10 mouse cellular contexts compared by ENCODE assay signal in genomic region chr4:83051176-83051575, GRCm38 (mm10). TPM values are rescaled to one million over a fixed set of nuclear protein-coding genes. Genes with fewer than 3 reads are reported as not detected.
DNase-seq lines count a peak whose midpoint lies in the region; ATAC-seq lines count a peak whose summit lies in the region.
"Had no signal": no experiment of that assay in that cellular context is flagged by ENCODE, and none has a peak within 500 bp of the region (broad histone marks: within the 10 kb centered on the region; RNA-seq: fewer than 3 reads in every experiment).

No protein-coding gene starts in this region.

- H3K36me3 ChIP-seq in heart, embryonic 12.5 days: no peaks in the 10 kb centered on the region
- H3K36me3 ChIP-seq in forebrain, embryonic 16.5 days (ENCODE audit: control insufficient read depth, insufficient read depth): no peaks in the 10 kb centered on the region
- H3K36me3 ChIP-seq in liver, embryonic 13.5 days: no peaks in the 10 kb centered on the region

- peak overlapping the region; percentile 59 for H3K27ac ChIP-seq in heart, embryonic 12.5 days (ENCODE audit: poor library complexity, severe bottlenecking)
- no peak overlapping the region for H3K27ac ChIP-seq in forebrain, embryonic 16.5 days (ENCODE audit: low read length)
- no peak overlapping the region for H3K27ac ChIP-seq in liver, embryonic 13.5 days

- peak overlapping the region; percentile 83 for H3K4me2 ChIP-seq in heart, embryonic 12.5 days
- peak overlapping the region; percentile 46; the same call in 1 of the 2 replicates for H3K4me2 ChIP-seq in forebrain, embryonic 16.5 days (ENCODE audit: low read length)
- peak overlapping the region; percentile 29; the same call in 1 of the 2 replicates for H3K4me2 ChIP-seq in liver, embryonic 13.5 days

- 9% methylated on average over 8 of the region's 8 CpGs for WGBS in heart, embryonic 12.5 days
- 3% methylated on average over 8 of the region's 8 CpGs for WGBS in forebrain, embryonic 16.5 days
- WGBS in liver, embryonic 13.5 days (ENCODE audit: insufficient replicate concordance): 32% methylated on average over 8 of the region's 8 CpGs

- H3K4me3 ChIP-seq in heart, embryonic 12.5 days: peak overlapping the region; percentile 58
- peak overlapping the region; percentile 8; the same call in 1 of the 2 replicates for H3K4me3 ChIP-seq in forebrain, embryonic 16.5 days (replicated peaks; ENCODE audit: low read length)
- H3K4me3 ChIP-seq in liver, embryonic 13.5 days (replicated peaks): peak overlapping the region; percentile 23; the same call in 1 of the 2 replicates

- no peaks in the 10 kb centered on the region for H3K9me3 ChIP-seq in heart, embryonic 12.5 days (replicated peaks)
- H3K9me3 ChIP-seq in forebrain, embryonic 16.5 days (ENCODE audit: control insufficient read depth, low read length): no peaks in the 10 kb centered on the region
- H3K9me3 ChIP-seq in liver, embryonic 13.5 days (replicated peaks): no peaks in the 10 kb centered on the region

- no peaks in the 10 kb centered on the region for H3K27me3 ChIP-seq in heart, embryonic 12.5 days (replicated peaks)
- peaks cover 7% of the 10 kb centered on the region for H3K27me3 ChIP-seq in forebrain, embryonic 16.5 days (replicated peaks; ENCODE audit: control insufficient read depth, insufficient read depth, low read length)
- peaks cover 13% of the 10 kb centered on the region for H3K27me3 ChIP-seq in liver, embryonic 13.5 days

- H3K4me1 ChIP-seq in heart, embryonic 12.5 days (replicated peaks): peaks cover 53% of the 10 kb centered on the region
- H3K4me1 ChIP-seq in forebrain, embryonic 16.5 days (replicated peaks; ENCODE audit: control insufficient read depth, insufficient read depth, low read length): peaks cover 14% of the 10 kb centered on the region
- H3K4me1 ChIP-seq in liver, embryonic 13.5 days (replicated peaks): no peaks in the 10 kb centered on the region; the same call in 1 of the 2 replicates

- H3K9ac ChIP-seq in heart, embryonic 12.5 days: peak overlapping the region; percentile 72
- H3K9ac ChIP-seq in forebrain, embryonic 16.5 days (replicated peaks; ENCODE audit: low read depth, low read length): no peak overlapping the region
- no peak overlapping the region for H3K9ac ChIP-seq in liver, embryonic 13.5 days

- no peak for ATAC-seq in heart, embryonic 12.5 days (ENCODE audit: insufficient number of reproducible peaks, low FRiP score)
- no peak for ATAC-seq in forebrain, embryonic 16.5 days
- ATAC-seq in liver, embryonic 13.5 days (ENCODE audit: low read depth): no peak
- no peak for ATAC-seq in erythroblast, adult 5-6 weeks (replicated peaks; ENCODE audit: low FRiP score, poor library complexity, severe bottlenecking)

- DNase-seq in heart, postnatal 4 days: no peak
- DNase-seq in embryo, embryonic 10 days (ENCODE audit: low spot score): peak; percentile 28
- DNase-seq in liver, embryonic 13.5 days: no peak
- no peak for DNase-seq in spleen, postnatal 14 days (ENCODE audit: low spot score in 2 of 2)
- no peak for DNase-seq in T-cell, adult 2 months (ENCODE audit: low spot score)
- DNase-seq: cerebellum, adult 8-10 months had no signal

RNA-seq across cellular contexts. Expression of gene Frem1, which starts 1.0 kb away (rescaled TPM):
- polyA plus RNA-seq in heart, embryonic 12.5 days (2016; fragmentation: Nextera tagmentation; extraction: Ambion mirVana): 8.3 and 10.2 TPM in 2 replicates
- 1 to 10 TPM; 5.1 to 5.9 TPM for total RNA-seq in heart, postnatal 4 days (2021)
- 1.3 and 1.7 TPM in 2 replicates for polyA plus RNA-seq in forebrain, embryonic 16.5 days (2015; fragmentation: Nextera tagmentation; extraction: Ambion mirVana)
- 0.63 and 0.81 TPM in 2 replicates for polyA plus RNA-seq in liver, embryonic 13.5 days (2015; fragmentation: Nextera tagmentation; extraction: Ambion mirVana)
- not detected in 2 replicates for total RNA-seq in erythroblast, adult 5-6 weeks (2015; ENCODE audit: low replicate concordance)
- not detected in 2 replicates for total RNA-seq in erythroblast, adult 5-6 weeks (2017; ENCODE audit: low replicate concordance)
- polyA plus RNA-seq: C2C12 had no signal

Comparison
In these comparisons a context has a peak if more than half of its experiments do, and no peak if none do; other contexts are left out.
1. H3K4me2 ChIP-seq: peak in every context shown above with its lines; median percentile 83 in heart, embryonic 12.5 days; 46 in forebrain, embryonic 16.5 days; 29 in liver, embryonic 13.5 days.
2. H3K4me3 ChIP-seq: peak in every context shown above with its lines; median percentile 58 in heart, embryonic 12.5 days; 23 in liver, embryonic 13.5 days; 8 in forebrain, embryonic 16.5 days.